Mouse (Mus musculus): ENCODE results near the gene Ndufa7.

DNA sequence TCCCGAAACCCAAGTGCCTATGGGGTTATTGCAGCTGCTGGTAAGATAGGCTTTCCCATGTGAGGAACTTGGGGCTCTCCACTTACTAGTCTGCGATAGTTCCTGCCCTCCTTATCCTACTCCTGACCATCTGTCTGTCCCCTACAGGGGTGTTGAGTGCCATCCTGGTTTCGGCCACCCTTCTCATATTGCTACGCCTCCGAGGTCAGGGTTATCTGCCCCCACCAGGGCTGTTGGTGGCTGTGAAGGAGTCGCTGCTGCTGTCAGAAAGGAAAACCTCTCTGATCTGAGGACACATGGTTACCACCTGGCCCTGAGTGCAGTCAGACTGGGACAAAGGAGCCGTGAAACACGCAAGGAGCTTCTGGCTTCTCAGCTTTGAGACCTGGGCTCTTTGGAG is 23.8 kb downstream of the Ndufa7 start:
- TF ChIP-seq CTCF (IDR thresholded peaks at IDR 0.05; ENCODE audit: low read depth), result no peak
- no peak for TF ChIP-seq EP300 (optimal IDR thresholded peaks at IDR 0.05)
